Mouse (Mus musculus) fat pad, adult 2 months (tissue): ENCODE results near the gene Rps23.
"Not testable (repeated sequence)": the region's sequence is repeated elsewhere in the genome, so short reads cannot be mapped to it uniquely, and the experiment has no call there.

Source experiments
- DNase-seq: peaks from one replicate; pipeline ENCODE4 v3.0.0-alpha.2; 2011; ENCODE audit warnings: low read depth, low spot score; ENCODE audit errors: extremely low read depth

Gene Rps23

GRCm38 (mm10) chr13:90922751-90923612, at the start of gene Rps23:
TSS of gene Rps23 (plus strand) at chr13:90922958.
- peak; percentile 42 for DNase-seq

GRCm38 (mm10) chr13:90881727-90882429, 40.9 kb upstream of the Rps23 start:
- no peak for DNase-seq

- DNase-seq, result no peak
Observed at GRCm38 (mm10) chr13:90885856-90886532, 36.8 kb upstream of the Rps23 start.

- peak; percentile 5 for DNase-seq
Observed at GRCm38 (mm10) chr13:90886568-90886983, 36.2 kb upstream of the Rps23 start.

DNA sequence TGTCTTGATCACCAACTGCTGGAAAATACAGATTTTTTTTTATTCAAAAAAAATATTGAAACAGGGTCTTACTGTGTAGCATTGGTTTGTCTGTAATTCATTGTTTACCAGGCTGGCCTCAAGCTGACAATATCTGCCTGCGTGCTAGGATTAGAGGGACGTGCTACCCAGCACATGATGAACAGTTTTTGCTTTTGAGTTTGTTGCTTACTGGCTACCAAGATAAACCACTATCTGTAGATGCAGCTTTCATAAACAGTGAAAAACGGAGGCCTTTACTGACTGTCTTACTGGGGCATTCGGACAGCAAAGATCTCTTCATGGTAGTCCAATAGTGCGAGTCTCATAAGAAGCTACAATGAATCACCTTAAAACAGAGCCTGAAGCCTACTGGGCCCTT, 32.6 kb upstream of the Rps23 start:
- DNase-seq, result no peak

- DNase-seq, result no peak
Observed at GRCm38 (mm10) chr13:90894819-90895218, 27.9 kb upstream of the Rps23 start.

GRCm38 (mm10) chr13:90896098-90896497, 26.7 kb upstream of the Rps23 start:
- DNase-seq, result no peak

DNA sequence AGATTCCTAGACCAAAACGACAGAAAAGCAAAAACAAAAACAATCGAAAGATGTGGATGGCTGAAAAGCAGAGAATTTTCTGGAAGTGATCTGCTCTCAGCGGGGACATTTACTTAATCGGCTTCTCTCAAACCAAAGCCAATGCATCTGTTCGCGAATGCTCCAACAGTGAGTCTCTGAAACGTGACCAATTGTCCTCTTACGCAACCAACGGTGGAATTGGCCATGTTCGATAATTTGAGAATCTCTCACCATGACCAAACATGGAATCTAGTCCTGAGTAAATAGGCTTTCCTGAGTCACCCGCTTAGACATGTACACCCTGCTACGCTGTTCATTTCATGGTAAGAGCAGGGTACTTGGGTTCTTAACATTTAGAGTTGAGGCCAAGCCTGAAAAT, 25.9 kb upstream of the Rps23 start:
- DNase-seq, result no peak

GRCm38 (mm10) chr13:90905176-90905575, 17.6 kb upstream of the Rps23 start, which contains the start of gene Atp6ap1l:
TSS of gene Atp6ap1l (minus strand) at chr13:90905355.
- DNase-seq, result no peak

GRCm38 (mm10) chr13:90907376-90907775, 15.4 kb upstream of the Rps23 start:
- DNase-seq, result no peak

DNA sequence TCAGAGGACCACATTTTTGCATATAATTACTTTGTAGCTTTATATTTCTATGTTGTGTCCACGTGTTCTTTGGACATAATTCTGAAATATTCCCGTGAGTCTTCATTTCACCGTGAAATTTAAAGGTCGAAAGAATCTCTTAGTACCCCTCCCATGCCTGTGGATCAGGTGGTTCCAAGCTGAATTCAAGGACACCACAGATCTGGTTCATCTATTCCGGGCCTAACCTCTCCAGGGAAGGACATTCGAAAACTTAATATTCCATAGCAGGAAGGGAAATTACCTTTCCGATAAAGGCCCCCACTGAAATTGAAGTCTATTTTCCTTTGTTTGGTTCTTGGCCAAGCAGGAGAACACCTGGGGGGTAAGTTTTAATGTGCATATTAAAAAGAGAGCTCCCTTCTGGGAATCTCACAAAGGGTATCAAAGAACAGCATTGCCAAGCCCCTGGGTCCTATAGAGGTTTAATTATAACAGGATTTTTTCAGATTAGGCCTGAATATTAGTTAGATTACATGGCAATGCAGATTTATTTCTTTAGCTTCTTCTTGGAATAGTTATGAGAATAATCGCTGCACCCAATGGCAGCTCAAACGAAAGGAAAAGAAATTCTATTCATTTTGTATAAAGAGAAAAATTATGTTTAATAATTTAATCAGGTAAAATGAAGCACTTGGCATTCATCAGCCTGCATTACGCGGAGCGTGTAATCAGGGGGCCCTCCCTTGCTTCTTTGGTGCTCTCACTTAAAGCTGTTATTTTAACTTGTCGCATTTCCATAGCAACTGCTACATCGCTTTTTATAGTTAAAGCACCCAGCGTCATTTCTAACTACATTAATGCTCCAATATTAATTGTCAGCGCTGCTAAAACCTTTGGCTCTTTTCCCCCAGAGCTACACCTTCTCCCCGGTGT, 9.7 kb upstream of the Rps23 start:
- no peak for DNase-seq

DNA sequence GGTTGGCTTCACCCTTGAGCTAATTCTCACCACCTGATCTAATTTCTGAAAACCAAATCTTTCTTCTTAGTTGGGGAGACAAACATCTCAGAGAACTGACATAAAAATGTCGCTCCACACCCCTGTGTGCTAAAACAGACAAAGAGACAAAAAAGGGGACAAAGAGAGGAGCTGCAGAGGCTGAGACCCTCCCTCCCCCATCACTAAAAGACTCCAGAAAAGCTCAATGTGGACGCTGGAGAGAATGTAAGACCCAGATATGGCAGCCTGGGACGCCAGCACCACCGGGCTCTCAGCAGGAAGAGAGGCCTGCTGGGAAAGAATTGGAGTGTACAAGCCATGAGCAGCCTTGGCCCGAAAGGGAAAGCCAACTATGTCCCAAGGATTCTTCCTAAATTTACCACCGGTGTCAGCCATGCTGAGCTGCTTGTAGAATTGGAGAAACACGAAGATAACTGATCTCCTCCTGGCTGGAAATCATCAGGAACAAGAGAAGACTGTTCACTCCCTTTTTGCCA, 9.0 kb upstream of the Rps23 start:
- DNase-seq, result no peak

GRCm38 (mm10) chr13:90914721-90915120, 8.0 kb upstream of the Rps23 start:
- no peak for DNase-seq

DNA sequence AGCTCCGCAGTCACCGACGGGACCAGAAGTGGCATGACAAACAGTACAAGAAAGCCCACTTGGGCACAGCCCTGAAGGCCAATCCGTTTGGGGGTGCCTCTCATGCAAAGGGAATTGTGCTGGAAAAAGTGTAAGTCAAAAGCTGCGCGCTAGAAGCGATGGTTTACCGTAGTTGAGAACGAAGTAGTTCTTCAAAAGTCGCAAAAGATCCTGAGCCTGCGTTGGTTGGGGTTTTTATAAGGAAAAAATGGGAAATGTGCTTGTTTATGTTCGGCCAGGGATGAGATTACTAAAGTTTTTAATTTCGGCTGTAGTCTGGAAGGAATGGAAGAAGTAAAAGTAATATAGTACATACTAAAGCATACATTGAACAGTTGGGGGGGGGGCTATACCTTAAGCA, 859 bp downstream of the Rps23 start:
- not testable (repeated sequence) for DNase-seq

DNA sequence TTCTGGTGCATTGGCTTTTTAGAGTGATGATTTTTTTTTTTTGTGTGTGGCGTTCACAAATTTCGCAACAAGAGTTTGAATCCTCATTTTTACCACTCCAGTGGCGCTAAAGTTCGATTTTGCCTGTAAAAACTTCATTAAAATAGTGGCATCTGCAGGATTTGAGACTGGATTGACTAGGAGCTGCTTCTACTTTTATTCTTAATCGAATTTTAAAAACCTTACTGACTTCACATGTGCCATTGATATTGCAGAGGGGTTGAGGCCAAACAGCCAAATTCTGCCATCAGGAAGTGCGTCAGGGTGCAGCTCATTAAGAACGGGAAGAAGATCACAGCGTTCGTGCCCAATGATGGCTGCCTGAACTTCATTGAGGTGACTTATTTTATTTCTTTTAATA, 1.3 kb downstream of the Rps23 start:
- no peak for DNase-seq

GRCm38 (mm10) chr13:90925191-90925590, 2.4 kb downstream of the Rps23 start:
- no peak for DNase-seq

DNA sequence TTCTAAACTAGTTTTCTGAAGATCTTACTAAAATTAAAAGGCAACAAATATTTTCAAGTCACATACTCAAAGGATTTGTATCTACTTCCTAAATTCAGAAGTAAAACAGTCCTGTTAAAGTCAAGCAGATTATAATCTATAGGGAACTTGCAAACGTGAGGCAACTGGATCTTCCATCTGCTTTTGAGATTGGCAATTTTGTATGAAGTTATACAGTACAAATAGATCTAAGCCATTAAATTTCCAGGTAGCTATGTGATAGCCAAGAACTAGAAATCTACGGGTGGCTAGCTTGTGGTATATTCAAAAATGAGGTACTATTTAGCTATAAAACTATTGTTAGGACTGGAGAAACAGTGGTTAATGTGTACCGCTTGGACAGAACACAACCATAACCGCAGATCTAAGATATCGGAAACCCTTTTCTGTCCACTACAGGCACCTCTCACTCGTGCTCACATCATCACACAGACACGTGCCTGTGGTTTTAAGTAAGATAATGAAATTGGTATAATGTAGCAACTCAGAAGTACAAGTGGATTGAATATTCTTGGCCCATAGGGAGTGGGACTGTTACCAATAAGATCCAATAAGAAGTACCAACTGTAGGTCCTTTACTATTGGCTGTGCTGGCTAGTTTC, 3.5 kb downstream of the Rps23 start:
- DNase-seq, result no peak

- DNase-seq, result no peak
Observed at GRCm38 (mm10) chr13:90926938-90927633, 4.3 kb downstream of the Rps23 start.

- DNase-seq, result not testable (repeated sequence)
Observed at GRCm38 (mm10) chr13:90928266-90928665, 5.5 kb downstream of the Rps23 start.
